Mouse (Mus musculus): ENCODE results near the gene Baiap2l1.

DNA sequence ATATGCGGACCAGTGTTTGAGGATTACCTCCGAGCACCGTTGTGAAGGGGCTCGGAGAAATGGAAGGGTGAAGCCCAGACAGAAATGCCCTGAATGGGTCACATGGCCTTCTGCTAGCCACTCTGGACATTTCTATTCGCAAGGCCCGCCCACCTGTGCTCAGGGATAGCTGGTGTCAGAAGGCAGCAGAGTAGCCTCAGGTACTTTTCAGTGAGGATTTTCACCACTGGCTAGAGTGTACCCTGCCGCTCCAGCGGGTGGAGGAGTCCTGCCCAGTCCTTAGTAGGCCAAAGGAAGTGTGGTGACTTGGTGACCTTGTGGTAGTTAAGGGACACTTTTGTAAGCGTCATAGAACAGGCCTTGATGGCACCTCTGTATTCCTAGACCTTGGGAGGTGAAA is 96.6 kb downstream of the Baiap2l1 start:
- no peak for TF ChIP-seq CTCF (IDR thresholded peaks at IDR 0.05; ENCODE audit: borderline replicate concordance, control insufficient read depth, extremely low read depth, insufficient read depth, low read length, poor library complexity)
- TF ChIP-seq POLR2A (IDR thresholded peaks at IDR 0.05; ENCODE audit: control insufficient read depth, extremely low read depth, insufficient read depth, low read length, poor library complexity), result no peak

All from thymus, adult 2 months (tissue).